Mouse (Mus musculus) stomach, postnatal 0 days (tissue): ENCODE data around the gene Ppox. TPM values are rescaled to one million over a fixed set of nuclear protein-coding genes. Genes with fewer than 3 reads are reported as not detected.
"Not testable (repeated sequence)": the region's sequence is repeated elsewhere in the genome, so short reads cannot be mapped to it uniquely, and the experiment has no call there.

Experiments
- ATAC-seq: fragments of 200-750 bp; cut with Nextera tagmentation; 2 replicates; pipeline ENCODE4 v1.8.0; 2017; ENCODE audit not compliant: low FRiP score, low TSS enrichment
- DNase-seq: peaks from one replicate; pipeline ENCODE4 v3.0.0-alpha.2; 2016; ENCODE audit warnings: low spot score
- H3K27ac ChIP-seq: fragments of 300-500 bp; sonication (generic); replicated peaks from 2 replicates; pipeline ENCODE4 v1.5.1; 2014; ENCODE audit warnings: mild to moderate bottlenecking, control low read depth
- H3K27me3 ChIP-seq: fragments of 300-500 bp; sonication (generic); 2 replicates; pipeline ENCODE4 v1.6.1; 2014; ENCODE audit warnings: low read length; ENCODE audit not compliant: control insufficient read depth, insufficient read depth
- H3K36me3 ChIP-seq: fragments of 300-500 bp; sonication (generic); 2 replicates; pipeline ENCODE4 v1.6.1; 2014; ENCODE audit warnings: low read length, mixed read lengths; ENCODE audit not compliant: control insufficient read depth, insufficient read depth
- H3K4me1 ChIP-seq: fragments of 300-500 bp; sonication (generic); replicated peaks from 2 replicates; pipeline ENCODE4 v1.6.1; 2014; ENCODE audit warnings: antibody characterized with exemption; ENCODE audit not compliant: control insufficient read depth, insufficient read depth
- H3K4me2 ChIP-seq: fragments of 300-500 bp; sonication (generic); replicated peaks from 2 replicates; pipeline ENCODE4 v1.6.1; 2014; ENCODE audit warnings: low read depth, mild to moderate bottlenecking, control low read depth, moderate library complexity
- H3K4me3 ChIP-seq: fragments of 300-500 bp; sonication (generic); 2 replicates; pipeline ENCODE4 v1.5.1; 2014; ENCODE audit warnings: low read depth, low read length, control low read depth
- H3K9ac ChIP-seq: fragments of 300-500 bp; sonication (generic); 2 replicates; pipeline ENCODE4 v1.6.1; 2014; ENCODE audit warnings: mild to moderate bottlenecking, low read length, control low read depth, mixed read lengths
- H3K9me3 ChIP-seq: fragments of 300-500 bp; sonication (generic); 2 replicates; pipeline ENCODE4 v1.6.1; 2016; ENCODE audit warnings: low read length; ENCODE audit not compliant: control insufficient read depth
- CTCF ChIP-seq: IDR thresholded peaks from 2 replicates; pipeline ENCODE4 v1.5.1; 2016; ENCODE audit warnings: antibody characterized with exemption, low read depth, mild to moderate bottlenecking, moderate library complexity
- EP300 ChIP-seq: optimal IDR thresholded peaks from 2 replicates; pipeline ENCODE3; 2016; ENCODE audit warnings: antibody characterized with exemption
- WGBS: fragments of 180-500 bp; shearing (Covaris S2); extraction: QIAGEN DNeasy Blood & Tissue Kit; methylation state at CpG from one replicate; pipeline ENCODE4 v1.1.7; 2014; 5-methylcytosine and 5-hydroxymethylcytosine counted together
- polyA plus RNA-seq: library from polyadenylated mRNA; unstranded; fragments of >200 nt; fragmentation: Nextera tagmentation; extraction: Ambion mirVana; gene quantifications from 2 replicates; pipeline ENCODE4 v1.2.1, GENCODE M21; 2015

The Ppox gene
- polyA plus RNA-seq, 1 experiment from 2014 or later: 16.8 TPM

DNA sequence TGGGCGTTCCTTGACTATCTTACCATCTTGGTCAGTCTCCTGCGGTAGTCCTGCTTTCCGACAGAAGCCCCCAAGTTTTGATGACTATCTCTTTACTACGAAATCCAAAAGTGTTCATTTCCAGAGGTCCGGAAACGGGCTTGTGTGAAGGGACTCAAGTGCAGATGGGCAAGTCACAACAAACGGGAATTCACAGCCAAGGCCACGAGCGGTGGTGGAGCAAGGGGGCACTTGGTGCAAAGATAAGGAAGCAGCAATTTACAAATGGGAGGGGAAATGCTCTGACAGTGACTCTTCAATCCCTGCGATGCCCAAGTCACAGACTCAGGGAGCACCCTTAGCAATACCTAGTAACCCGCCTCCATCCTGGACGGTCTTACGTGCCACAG, 33.5 kb downstream of the Ppox start:
- WGBS: 8% methylated on average over 13 of the region's 13 CpGs
- peaks cover 10% of the 10 kb centered on the region for H3K4me1 ChIP-seq
- no peaks in the 10 kb centered on the region for H3K36me3 ChIP-seq
- H3K9ac ChIP-seq: peak overlapping the region; percentile 55
- ATAC-seq (no peak), DNase-seq (no peak)
- H3K27me3 ChIP-seq: no peaks in the 10 kb centered on the region
- H3K4me2 ChIP-seq: peak overlapping the region; percentile 58
- TF ChIP-seq EP300 (no peak), CTCF (no peak)
- H3K9me3 ChIP-seq: no peaks in the 10 kb centered on the region
- peak overlapping the region; percentile 81 for H3K4me3 ChIP-seq
- peak overlapping the region; percentile 90 for H3K27ac ChIP-seq

DNA sequence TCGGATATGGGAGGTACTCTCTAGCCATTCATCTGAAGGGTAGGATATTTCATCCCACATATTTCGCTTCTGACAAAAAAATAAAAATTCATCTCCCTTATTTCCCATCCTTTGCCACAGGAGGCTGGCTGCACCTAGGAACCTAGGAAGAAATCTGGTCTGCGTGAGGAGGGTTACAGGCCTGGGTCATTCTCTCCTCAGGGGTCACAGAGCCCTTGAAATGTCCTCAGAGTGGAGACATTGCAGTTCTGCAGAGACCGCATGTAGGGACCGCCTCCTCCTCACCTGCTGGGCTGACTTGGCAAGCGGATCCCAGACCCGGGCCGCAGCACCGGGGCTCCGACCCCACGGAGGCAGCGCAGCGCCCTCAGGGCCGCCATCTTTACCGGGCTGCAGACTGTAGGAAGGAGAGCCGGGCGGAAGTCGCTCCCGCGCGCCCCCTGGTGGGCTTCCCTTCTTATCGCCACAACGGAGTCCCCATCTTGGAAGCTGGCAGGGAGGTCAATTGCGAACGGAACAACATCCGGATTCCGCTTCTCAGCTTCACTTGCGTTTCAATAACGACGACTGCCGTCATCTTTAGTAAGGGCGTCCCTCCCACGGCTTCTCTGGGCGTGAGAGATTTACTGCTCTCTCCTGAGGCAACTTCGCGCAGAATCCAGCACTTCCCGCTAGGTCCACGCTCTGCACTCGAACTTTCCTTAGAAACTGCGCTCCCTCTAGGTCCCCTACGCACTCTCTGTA, 34.1 kb downstream of the Ppox start:
- no peaks in the 10 kb centered on the region for H3K36me3 ChIP-seq
- DNase-seq (peak; percentile 98), ATAC-seq (peak; percentile 94)
- H3K4me2 ChIP-seq: peak overlapping the region; percentile 78
- H3K4me3 ChIP-seq: peak overlapping the region; percentile 81
- peaks cover 10% of the 10 kb centered on the region for H3K4me1 ChIP-seq
- TF ChIP-seq CTCF: peak; percentile 96
- TF ChIP-seq EP300: no peak
- H3K9me3 ChIP-seq: no peaks in the 10 kb centered on the region
- peak overlapping the region; percentile 89 for H3K9ac ChIP-seq
- under 1% methylated on average over 41 of the region's 41 CpGs for WGBS
- H3K27me3 ChIP-seq: no peaks in the 10 kb centered on the region
- H3K27ac ChIP-seq: peak overlapping the region; percentile 90

DNA sequence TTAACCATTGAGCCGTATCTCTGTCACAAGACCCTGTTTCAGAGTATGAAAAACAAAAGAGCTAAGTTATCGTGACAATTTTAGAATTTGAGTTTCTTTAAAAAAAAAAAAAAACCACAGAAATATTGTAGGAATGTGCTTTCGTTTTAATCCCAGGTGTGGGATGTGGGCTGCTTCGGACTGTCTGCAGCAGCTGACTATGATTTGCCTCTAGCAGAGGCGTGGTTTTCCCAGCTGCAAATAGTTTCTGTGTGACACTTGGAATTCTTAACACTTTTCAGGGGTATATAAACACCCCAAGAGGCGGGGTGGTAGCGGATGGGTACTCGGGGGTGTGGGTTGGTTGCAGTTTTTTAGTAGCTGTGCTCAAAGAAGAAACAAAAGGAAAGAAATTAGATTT, 35.6 kb downstream of the Ppox start:
- no peaks in the 10 kb centered on the region for H3K9me3 ChIP-seq
- no peak overlapping the region for H3K9ac ChIP-seq
- H3K36me3 ChIP-seq: no peaks in the 10 kb centered on the region
- no peaks in the 10 kb centered on the region for H3K27me3 ChIP-seq
- H3K27ac ChIP-seq: no peak overlapping the region
- WGBS: 80% methylated on average over 8 of the region's 8 CpGs
- H3K4me3 ChIP-seq: no peak overlapping the region
- no peak overlapping the region for H3K4me2 ChIP-seq
- peaks cover 10% of the 10 kb centered on the region for H3K4me1 ChIP-seq
- DNase-seq (no peak), ATAC-seq (no peak)
- no peak for TF ChIP-seq EP300
- no peak for TF ChIP-seq CTCF

GRCm38 (mm10) chr1:171241952-171242351, 39.0 kb downstream of the Ppox start:
- H3K4me2 ChIP-seq, DNase-seq, H3K9ac ChIP-seq, H3K27me3 ChIP-seq, H3K4me3 ChIP-seq, H3K27ac ChIP-seq, H3K4me1 ChIP-seq, ATAC-seq, H3K9me3 ChIP-seq: not testable (repeated sequence)
- 79% methylated on average over 12 of the region's 12 CpGs for WGBS
- peak; percentile 46 for TF ChIP-seq CTCF
- H3K36me3 ChIP-seq: peaks cover 12% of the 10 kb centered on the region

GRCm38 (mm10) chr1:171240911-171241310, 40.1 kb downstream of the Ppox start:
- TF ChIP-seq CTCF (no peak), EP300 (no peak)
- no peak for ATAC-seq

GRCm38 (mm10) chr1:171239992-171240744, 40.8 kb downstream of the Ppox start:
- 51% methylated on average over 15 of the region's 15 CpGs for WGBS

More at GRCm38 (mm10) chr1:171240911-171241310, 40.1 kb downstream of the Ppox start:
- Histone ChIP-seq H3K27me3 (no peaks in the 10 kb centered on the region), H3K4me3 (no peak overlapping the region), H3K27ac (peak overlapping the region; percentile 75), H3K4me2 (no peak overlapping the region), H3K9me3 (no peaks in the 10 kb centered on the region), H3K36me3 (peaks cover 20% of the 10 kb centered on the region), H3K4me1 (no peaks in the 10 kb centered on the region), H3K9ac (no peak overlapping the region)
- WGBS: 88% methylated on average over 10 of the region's 10 CpGs
- no peak for DNase-seq

More at GRCm38 (mm10) chr1:171239992-171240744, 40.8 kb downstream of the Ppox start:
- Histone ChIP-seq H3K27me3 (no peaks in the 10 kb centered on the region), H3K9ac (no peak overlapping the region), H3K4me1 (no peaks in the 10 kb centered on the region), H3K4me2 (no peak overlapping the region), H3K27ac (peak overlapping the region; percentile 75; the same call in 1 of the 2 replicates), H3K9me3 (no peaks in the 10 kb centered on the region), H3K4me3 (no peak overlapping the region), H3K36me3 (peaks cover 25% of the 10 kb centered on the region)
- ATAC-seq (peak; percentile 63; the same call in 1 of the 2 replicates), DNase-seq (no peak)
- TF ChIP-seq EP300: no peak
